Mouse (Mus musculus): Measurements from ENCODE around the gene Zfp319. TPM values are rescaled to one million over a fixed set of nuclear protein-coding genes. Genes with fewer than 3 reads are reported as not detected.

Gene Zfp319
- polyA plus RNA-seq, 2 experiments, result 8.4 to 13.8 TPM

DNA sequence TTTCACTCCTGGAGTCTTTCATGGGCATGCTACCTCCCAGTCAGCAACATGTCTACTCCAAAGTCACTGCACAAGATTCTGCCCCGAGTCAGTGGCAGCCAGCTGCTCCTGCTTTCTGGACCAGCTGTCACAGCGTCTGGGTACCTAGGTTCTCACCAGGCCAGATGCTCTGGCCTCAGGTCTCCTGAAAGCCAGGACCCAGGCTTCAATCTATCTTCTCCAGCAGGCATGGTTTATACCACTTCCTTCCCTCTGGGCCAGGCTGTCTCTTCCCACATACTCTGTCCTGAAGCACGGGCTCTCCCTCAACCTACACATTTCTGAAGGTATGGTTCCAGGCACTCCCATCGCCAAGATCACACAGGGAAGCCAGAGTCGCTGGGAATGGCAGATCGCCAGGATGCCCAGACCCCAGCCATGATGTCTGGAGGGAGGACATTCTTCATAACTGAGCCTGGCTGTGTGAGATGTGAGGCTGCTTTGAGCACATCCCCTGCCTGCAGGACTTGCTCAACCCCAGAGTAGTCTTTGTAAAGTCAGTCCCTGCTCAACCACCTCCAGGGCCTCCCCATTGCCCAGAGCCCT, 42.6 kb downstream of the Zfp319 start:
- H3K27me3 ChIP-seq (ENCODE audit: control insufficient read depth, insufficient read depth, low read length), result no peaks in the 10 kb centered on the region
- H3K4me2 ChIP-seq (replicated peaks; ENCODE audit: low read depth, low read length, severe bottlenecking), result no peak overlapping the region

DNA sequence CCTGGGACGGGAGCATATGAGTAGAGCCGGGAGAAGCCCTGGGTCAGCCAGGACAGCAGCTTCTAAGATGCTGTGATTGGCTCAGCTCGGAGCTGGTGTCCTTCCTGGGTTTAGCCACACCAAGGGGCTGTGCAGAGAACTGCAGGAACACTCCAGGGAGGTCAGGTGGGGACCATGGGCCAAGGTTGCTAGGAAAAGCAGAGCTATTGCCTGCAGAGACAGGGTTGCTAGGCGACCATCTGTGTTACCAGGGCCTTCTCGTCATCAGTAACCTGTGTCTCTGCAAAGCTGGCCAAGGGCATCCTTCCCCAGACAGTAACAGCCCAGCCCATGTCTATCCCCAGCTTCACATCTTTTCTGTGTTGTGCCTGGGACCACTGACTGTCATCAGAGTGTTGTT, 50.3 kb downstream of the Zfp319 start:
- Histone ChIP-seq H3K4me1 (ENCODE audit: control insufficient read depth, insufficient read depth, low read length) (no peaks in the 10 kb centered on the region), H3K4me3 (replicated peaks; ENCODE audit: low read length) (no peak overlapping the region), H3K4me2 (replicated peaks; ENCODE audit: low read depth, low read length, severe bottlenecking) (no peak overlapping the region), H3K27me3 (ENCODE audit: control insufficient read depth, insufficient read depth, low read length) (no peaks in the 10 kb centered on the region), H3K9ac (ENCODE audit: low read depth, low read length, severe bottlenecking) (no peak overlapping the region), H3K9me3 (ENCODE audit: control insufficient read depth, low read length) (no peaks in the 10 kb centered on the region), H3K36me3 (ENCODE audit: control insufficient read depth, insufficient read depth, low read length) (no peaks in the 10 kb centered on the region), H3K27ac (replicated peaks; ENCODE audit: low read depth, low read length) (no peak overlapping the region)
- 63% methylated on average over 5 of the region's 5 CpGs for WGBS
- DNase-seq (ENCODE audit: low spot score), result no peak
- TF ChIP-seq POLR2A (IDR thresholded peaks at IDR 0.05; ENCODE audit: borderline replicate concordance, extremely low read depth, insufficient read depth, insufficient read length), result no peak
- ATAC-seq (ENCODE audit: low FRiP score, low read depth), result no peak

More for the DNA sequence above, 42.6 kb downstream of the Zfp319 start:
- ATAC-seq (ENCODE audit: low FRiP score, low read depth) (no peak), DNase-seq (ENCODE audit: low spot score) (no peak)
- no peak for TF ChIP-seq POLR2A (IDR thresholded peaks at IDR 0.05; ENCODE audit: borderline replicate concordance, extremely low read depth, insufficient read depth, insufficient read length)
- H3K36me3 ChIP-seq (ENCODE audit: control insufficient read depth, insufficient read depth, low read length), result no peaks in the 10 kb centered on the region
- no peak overlapping the region for H3K9ac ChIP-seq (ENCODE audit: low read depth, low read length, severe bottlenecking)
- H3K27ac ChIP-seq (replicated peaks; ENCODE audit: low read depth, low read length), result no peak overlapping the region
- H3K4me3 ChIP-seq (replicated peaks; ENCODE audit: low read length), result no peak overlapping the region
- no peaks in the 10 kb centered on the region for H3K9me3 ChIP-seq (ENCODE audit: control insufficient read depth, low read length)
- H3K4me1 ChIP-seq (ENCODE audit: control insufficient read depth, insufficient read depth, low read length), result no peaks in the 10 kb centered on the region
- 51% methylated on average over 6 of the region's 6 CpGs for WGBS

Other genes with a start within 250 kb of the Zfp319 start
- 25.9 and 30.3 TPM in 2 replicates for gene Kifc3, start 129.1 kb downstream of the Zfp319 start, polyA plus RNA-seq (2012; rRNA removed)
- gene Kifc3, start 129.1 kb downstream of the Zfp319 start, polyA plus RNA-seq (2014; fragmentation: Nextera tagmentation; extraction: Ambion mirVana), result 12.7 and 20.3 TPM in 2 replicates
- 0.24 and 0.67 TPM in 2 replicates for gene Cngb1, start 25.4 kb downstream of the Zfp319 start, polyA plus RNA-seq (2012; rRNA removed)
- gene Cngb1, start 25.4 kb downstream of the Zfp319 start, polyA plus RNA-seq (2014; fragmentation: Nextera tagmentation; extraction: Ambion mirVana), result 0.52 and 0.55 TPM in 2 replicates
- 0.85 and 1.3 TPM in 2 replicates for gene Tepp, start 21.4 kb downstream of the Zfp319 start, polyA plus RNA-seq (2012; rRNA removed)
- gene Tepp, start 21.4 kb downstream of the Zfp319 start, polyA plus RNA-seq (2014; fragmentation: Nextera tagmentation; extraction: Ambion mirVana), result 0.47 TPM in 1 of 2 replicates, not detected in the other
- gene Usb1, start 334 bp upstream of the Zfp319 start, polyA plus RNA-seq (2012; rRNA removed), result 46.6 and 61.0 TPM in 2 replicates
- 34.7 and 38.0 TPM in 2 replicates for gene Usb1, start 334 bp upstream of the Zfp319 start, polyA plus RNA-seq (2014; fragmentation: Nextera tagmentation; extraction: Ambion mirVana)
- 12.6 and 16.9 TPM in 2 replicates for gene Mmp15, start 20.3 kb upstream of the Zfp319 start, polyA plus RNA-seq (2012; rRNA removed)
- gene Mmp15, start 20.3 kb upstream of the Zfp319 start, polyA plus RNA-seq (2014; fragmentation: Nextera tagmentation; extraction: Ambion mirVana), result 10.5 and 11.8 TPM in 2 replicates
- 154 and 161 TPM in 2 replicates for gene Cfap20, start 102.9 kb upstream of the Zfp319 start, polyA plus RNA-seq (2012; rRNA removed)
- gene Cfap20, start 102.9 kb upstream of the Zfp319 start, polyA plus RNA-seq (2014; fragmentation: Nextera tagmentation; extraction: Ambion mirVana), result 158 and 168 TPM in 2 replicates
- gene Csnk2a2, start 158.1 kb upstream of the Zfp319 start, polyA plus RNA-seq (2012; rRNA removed), result 53.6 and 57.4 TPM in 2 replicates
- 22.5 and 22.6 TPM in 2 replicates for gene Csnk2a2, start 158.1 kb upstream of the Zfp319 start, polyA plus RNA-seq (2014; fragmentation: Nextera tagmentation; extraction: Ambion mirVana)
- gene Ccdc113, start 202.1 kb upstream of the Zfp319 start, polyA plus RNA-seq (2012; rRNA removed), result 0.12 and 0.24 TPM in 2 replicates
- 0.25 and 0.48 TPM in 2 replicates for gene Ccdc113, start 202.1 kb upstream of the Zfp319 start, polyA plus RNA-seq (2014; fragmentation: Nextera tagmentation; extraction: Ambion mirVana)
- not detected in 2 replicates for gene Prss54, start 244.4 kb upstream of the Zfp319 start, polyA plus RNA-seq (2012; rRNA removed)
- not detected in 2 replicates for gene Prss54, start 244.4 kb upstream of the Zfp319 start, polyA plus RNA-seq (2014; fragmentation: Nextera tagmentation; extraction: Ambion mirVana)

All from limb, embryonic 14.5 days (tissue).